Mouse (Mus musculus): Measurements from ENCODE around the gene Rhbdf1.
"Not testable (repeated sequence)": the region's sequence is repeated elsewhere in the genome, so short reads cannot be mapped to it uniquely, and the experiment has no call there.

The Rhbdf1 gene

DNA sequence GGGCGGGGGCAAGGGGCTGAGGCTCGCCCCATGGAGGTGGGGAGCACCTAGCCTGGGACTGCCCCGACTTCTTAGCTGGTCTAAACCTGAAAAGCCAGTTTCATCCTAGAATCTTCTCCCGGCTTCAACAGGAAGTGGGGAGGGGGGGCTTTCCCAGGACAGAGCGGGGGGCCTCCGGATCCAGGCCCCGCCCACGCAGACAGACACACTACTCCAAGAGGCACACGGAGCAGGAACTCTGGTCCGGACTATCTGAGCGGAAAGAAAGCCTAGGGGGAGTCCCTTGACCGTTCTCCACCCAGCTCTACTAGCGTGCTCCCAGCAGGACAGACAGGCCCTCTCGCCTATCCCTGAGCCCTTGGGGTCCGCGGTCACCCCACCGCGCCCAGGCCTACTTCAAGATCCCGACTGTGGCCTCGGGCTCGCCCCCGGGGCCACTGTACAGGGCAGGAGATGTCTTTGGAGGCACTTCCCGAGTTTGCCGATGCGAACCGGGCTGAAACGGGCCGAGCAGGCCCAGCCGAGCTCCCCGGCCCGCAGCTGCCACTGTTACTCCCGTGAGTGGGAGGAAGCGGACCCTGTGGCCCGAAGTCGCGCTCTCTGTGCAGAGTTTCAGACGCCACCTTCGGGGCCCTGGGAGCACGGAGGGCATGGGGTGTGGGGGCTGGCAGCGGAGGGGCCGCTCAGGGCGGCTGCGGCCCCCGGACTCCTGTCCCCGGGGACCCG lies 712 bp downstream of the Rhbdf1 start:
- DNase-seq (ENCODE audit: low spot score in 2 of 2): no peak

DNA sequence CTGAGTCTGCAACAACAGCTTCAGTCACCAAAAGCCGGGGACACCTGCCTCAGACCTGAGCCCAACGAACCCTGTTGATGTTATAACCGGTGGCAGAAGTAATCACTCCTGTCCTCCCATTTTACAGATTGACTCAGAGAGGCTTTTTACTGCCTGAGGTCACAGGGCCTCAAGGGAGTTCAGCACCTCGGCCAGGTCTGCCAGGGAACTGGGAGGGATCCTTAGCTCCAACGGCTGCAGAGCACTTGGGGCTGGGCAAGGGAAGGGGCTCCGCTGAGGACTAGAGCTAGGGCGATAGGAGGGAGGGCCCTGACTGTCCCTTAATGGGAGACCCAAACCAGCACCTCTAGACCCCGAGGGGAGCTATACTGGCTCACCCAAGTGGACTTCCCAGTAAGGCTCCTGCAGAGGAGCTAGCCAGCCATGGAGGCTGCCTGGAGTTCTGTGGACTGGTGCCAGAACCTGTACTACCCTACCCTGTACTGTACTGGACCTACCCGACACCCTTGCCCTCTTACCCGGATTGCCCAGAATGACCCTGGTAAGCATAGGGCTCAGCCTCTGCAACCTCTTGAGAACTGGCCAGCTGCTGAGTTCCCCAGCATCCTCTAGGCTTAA lies 1.4 kb downstream of the Rhbdf1 start:
- no peak for DNase-seq (ENCODE audit: low spot score in 2 of 2)

DNA sequence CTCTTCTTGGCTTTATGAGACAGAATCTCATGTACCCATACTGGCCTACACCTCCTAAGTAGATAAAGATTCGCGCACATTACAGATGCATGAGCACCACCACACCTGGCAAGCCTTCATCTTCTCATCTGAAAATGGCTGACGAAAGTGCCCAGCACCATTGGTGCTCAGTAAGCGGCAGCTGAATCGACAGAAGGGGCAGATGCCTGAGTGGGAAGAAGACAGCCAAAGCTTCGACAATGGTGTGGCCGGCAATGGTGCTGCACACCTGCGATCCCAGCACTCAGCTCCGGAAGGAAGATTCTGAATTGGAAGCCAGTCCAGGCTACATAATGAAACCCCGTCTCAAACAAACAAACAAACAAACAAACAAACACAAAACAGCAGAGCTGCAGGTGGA lies 2.8 kb downstream of the Rhbdf1 start:
- DNase-seq (ENCODE audit: low spot score in 2 of 2): no peak

DNA sequence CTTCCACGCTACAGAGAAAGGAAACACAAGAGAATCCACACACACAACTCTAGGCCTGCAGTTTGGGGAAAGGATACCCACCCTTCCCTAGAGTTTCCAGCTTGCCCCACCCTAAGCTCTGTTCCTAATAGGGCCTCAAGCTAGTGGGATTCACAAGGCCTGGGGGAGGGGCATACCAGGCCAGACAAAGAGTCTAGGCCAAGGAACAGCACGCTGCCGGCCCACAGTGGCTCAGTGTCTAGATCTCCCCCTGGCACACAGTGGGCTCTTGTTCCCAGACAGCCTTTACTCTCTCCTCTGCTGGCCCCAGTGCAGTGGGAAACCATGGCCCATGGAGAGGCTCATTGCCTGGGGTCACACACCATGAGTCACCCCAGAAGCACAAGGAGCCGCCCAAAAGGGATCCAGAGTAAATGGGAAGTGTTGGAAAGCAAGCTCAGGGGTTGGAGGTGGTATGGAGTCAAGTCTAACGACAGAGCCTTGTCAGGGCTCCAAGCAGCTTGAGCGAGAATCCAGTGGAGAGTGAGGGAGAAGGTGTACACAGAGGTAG lies 3.5 kb downstream of the Rhbdf1 start:
- no peak for DNase-seq (ENCODE audit: low spot score in 2 of 2)

DNA sequence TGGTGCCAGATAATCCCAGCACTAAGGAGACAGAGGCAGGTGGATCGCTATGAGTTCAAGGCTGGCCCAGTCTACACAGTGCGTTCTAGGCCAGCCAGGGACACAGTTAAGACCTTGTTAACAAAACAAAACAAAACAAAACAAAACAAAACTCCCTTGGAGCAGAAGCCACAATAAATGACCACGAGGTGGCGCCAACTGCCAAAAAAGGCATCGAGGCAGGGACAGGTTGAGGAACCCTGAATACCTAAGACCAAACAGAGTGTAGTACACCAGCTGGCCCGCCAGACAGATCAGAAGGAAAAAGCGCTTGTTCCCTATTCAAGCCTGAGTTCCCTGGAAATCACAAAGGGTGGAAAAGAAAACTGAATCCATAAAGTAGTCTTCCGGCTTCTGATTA lies 5.2 kb downstream of the Rhbdf1 start:
- no peak for DNase-seq (ENCODE audit: low spot score in 2 of 2)

DNA sequence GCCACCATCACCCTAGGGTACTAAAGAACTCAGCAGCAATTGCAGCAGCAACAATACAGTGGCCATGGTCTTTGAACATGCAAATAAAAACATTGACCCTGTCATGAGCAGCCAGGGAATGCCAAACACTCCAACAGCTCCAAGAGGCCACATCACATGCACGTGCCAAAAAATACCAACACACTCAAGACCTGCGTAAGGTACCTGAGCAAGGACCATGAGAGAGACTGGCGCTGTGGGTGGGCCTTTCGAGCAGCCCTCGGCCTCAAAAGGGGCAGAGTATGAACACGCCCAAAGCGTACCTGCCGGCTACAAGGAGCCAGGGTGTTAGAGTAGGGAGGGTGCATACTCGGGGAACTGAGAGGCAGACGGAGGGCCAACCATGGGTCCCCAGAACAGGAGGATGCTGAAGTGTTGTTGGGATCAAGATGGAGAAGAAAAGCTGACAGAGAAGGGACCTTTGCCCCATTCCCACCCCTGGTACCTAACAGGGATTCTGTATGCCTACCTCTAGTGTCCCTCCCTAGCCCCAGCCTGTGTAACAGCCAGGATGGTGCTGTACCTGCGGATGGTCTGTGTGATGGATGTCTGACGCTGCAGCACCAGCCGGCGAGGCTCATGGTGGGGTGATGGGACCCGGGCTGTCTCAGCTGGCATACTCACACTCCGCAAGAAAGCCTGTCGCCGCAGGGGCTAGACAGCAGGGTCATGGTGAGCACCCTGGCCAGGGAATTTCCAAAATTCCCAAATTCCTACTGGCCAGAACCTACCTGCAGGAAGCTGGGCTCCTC lies 6.5 kb downstream of the Rhbdf1 start:
- DNase-seq (ENCODE audit: low spot score in 2 of 2): no peak

DNA sequence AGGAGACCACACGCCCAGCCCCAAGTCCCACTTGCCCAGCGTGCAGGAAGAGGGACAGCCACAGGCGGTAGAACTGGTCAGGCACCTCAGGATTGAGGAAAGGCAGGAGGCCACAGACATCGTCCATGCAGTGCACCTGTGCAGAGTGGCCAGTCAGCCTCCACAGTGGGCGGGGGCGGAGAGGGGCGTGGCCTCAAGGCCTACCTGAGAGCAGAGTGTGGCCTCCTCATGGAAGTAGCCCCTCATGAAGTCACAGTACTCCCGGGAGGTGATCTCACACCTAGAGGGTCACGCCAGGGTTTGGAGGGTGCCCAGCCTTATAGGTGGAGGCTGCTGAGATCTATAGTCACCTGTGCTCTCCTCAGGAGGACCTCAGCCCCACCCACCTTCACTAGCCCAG lies 11.5 kb downstream of the Rhbdf1 start:
- no peak for DNase-seq (ENCODE audit: low spot score in 2 of 2)

DNA sequence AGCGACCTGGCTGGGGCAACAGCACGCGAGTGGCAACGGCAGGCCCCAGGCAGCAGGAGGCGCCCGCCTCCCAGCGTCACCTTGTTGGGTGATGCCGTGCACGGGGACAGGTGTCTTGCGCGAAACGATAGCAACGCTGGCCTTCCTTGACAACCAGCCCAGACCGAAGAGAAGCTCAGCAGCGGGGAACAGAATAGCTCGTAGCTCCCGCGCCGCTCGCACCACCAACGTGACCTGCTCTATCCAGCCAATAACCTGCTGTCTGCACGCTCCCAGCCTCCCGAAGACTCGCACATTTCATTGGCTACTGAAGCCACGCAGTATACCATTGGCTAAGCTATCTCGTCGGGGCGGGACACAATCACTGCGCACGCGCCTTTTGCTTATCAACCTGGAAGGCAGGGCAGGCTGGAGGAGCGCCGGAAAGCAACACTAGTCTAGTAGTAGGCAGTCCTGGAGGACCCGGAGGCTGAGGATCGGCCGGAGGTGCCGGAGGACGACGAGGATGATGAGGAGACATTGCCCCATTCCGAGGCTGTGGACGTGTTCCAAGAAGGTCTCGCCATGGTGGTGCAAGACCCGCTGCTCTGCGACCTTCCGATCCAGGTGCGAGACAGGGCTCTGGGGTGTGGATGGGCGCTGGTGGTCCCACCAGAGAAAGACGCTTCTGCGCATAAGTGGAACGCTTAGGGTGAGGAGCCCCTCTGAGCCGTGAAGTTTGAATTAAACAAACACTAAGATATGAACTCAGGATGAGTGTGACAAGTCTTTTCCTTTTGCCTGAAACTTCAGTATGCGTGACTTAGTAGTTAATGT lies 16.8 kb downstream of the Rhbdf1 start, which contains the start of gene Snrnp25:
Gene Snrnp25 (plus strand): TSS at position 358 of the 816 bp plus-strand sequence.
- peak; percentile 95 to 97 for DNase-seq (ENCODE audit: low spot score in 2 of 2)

DNA sequence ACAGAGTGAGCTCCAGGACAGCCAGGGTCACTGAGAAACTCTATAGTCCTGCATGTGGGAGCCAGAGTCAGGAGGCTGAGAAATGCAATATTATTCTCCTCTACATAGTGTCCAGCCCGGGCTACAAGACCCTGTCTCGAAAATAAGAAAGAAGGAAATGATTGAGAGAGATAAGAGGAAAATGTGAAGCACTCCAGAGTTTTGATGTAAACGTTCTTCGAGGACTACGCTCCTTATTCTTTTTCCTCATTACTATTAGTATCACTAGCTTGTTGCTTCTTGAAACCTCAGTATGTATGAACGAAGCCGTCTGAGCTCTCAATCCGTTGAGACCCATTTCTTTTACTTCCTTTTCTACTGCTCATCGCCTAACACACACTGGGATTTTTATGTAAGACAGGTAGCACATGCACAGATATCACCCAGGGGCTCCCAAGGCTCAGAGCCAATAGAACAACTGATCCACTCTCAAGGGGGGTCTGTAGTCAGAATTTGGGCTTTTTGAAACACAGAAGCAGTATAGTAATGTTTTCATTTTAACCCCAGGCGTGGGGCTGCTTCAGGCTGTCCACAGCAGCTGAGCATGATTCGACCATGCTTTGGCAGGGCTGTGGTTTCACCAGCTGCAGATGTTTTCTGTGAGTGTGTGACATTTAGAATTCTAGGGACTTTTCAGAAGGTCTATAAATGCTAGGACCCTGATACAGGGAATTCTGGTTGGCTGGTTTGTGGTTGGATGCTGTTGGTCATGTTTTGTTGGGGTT lies 20.0 kb downstream of the Rhbdf1 start:
- DNase-seq (ENCODE audit: low spot score in 2 of 2): no peak

DNA sequence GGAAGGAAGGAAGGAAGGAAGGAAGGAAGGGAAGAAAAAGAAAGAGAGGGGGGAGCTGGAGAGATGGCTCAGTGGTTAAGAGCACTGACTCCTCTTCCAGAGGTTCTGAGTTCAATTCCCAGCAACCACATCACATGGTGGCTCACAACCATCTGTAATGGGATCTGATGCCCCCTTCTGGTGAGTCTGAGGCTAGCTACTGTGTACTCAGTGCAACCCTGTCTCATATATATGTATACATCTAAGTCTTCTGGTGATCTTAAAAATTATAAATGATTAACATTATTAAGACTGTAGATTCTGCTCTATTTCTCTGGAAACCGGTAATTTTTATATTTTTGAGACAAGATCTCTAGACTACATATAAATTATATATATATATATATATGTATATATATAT lies 21.1 kb downstream of the Rhbdf1 start:
- not testable (repeated sequence) for DNase-seq (ENCODE audit: low spot score in 2 of 2)

DNA sequence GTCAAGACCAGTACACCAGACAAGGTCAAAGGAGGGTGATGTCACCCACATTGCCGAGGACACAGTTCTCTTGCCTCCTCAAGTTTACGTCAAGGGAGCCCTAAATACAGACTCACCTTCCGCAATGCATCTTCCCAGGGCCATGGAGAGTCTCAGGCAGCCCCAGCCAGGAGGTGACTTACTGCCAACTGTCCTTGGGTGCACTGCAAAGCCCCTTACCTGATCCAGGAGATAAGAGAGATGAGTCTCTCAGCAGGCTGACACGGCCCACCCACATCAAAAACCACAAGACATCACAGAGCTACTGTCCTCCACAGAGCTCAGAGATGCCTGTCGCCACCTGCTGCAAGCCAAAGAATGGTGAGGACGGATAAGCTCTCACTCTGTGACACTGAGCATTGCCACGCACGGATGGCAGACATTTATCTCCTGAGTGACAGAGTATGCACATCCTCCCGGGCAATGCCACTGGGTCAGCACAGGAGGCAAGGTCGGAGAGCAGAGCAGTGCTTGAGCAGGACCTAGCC lies 22.0 kb downstream of the Rhbdf1 start, which contains the start of gene Il9r:
Gene Il9r (minus strand): TSS at position 205 of the 527 bp plus-strand sequence.
- DNase-seq (ENCODE audit: low spot score in 2 of 2): no peak

DNA sequence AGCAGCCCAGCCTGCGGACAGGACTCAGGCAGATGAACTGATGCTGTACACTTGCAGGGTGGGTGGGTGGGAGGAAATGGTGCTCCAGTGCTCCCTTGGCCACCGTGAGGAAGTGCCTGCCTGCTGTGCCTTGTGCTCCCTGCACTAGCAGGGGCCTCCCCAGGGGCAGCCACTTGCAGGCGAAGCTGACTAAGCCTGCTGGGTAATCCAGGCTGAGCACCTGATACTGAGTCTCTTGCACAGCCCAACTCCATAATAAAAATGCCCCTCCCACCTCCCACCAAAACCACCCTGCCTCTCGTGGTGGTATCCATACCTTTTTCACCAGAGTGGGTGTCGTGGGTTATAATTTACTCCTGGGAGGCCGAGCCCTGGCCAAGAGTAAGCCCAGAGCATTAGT lies 22.9 kb downstream of the Rhbdf1 start:
- no peak for DNase-seq (ENCODE audit: low spot score in 2 of 2)

DNA sequence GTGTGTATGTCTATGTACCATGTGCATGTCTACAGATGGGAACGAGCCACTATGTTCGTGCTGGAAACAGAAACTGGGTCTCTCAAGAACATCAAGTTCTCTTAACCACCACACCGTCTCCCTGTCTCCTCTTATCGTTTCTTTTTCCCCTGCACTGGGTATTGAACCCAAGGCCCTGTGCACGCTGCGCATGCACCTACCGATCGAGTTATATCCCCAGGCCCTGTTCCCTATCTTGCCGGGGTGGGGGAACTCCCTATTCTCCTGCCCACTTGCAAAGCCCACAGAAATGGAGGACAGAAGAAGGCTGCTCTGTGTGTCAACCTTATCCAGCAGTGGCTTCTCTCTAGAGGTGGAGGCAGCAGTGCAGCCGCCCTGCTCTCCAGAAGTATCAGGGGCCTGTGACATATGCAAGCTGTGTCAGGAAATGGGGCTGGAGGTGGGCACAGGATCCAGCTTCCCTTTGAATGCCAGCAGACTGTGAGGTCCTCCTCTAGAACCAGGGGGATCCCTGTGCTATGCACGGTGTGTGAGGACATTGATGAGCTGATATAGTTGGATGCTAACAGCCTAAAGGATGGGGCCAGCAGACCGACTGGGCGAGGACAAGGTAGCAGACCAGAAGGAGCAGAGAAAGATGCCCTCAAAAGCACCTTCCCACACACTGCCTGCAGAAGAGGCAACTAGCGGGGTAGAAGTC lies 23.7 kb downstream of the Rhbdf1 start:
- DNase-seq (ENCODE audit: low spot score in 2 of 2): no peak

DNA sequence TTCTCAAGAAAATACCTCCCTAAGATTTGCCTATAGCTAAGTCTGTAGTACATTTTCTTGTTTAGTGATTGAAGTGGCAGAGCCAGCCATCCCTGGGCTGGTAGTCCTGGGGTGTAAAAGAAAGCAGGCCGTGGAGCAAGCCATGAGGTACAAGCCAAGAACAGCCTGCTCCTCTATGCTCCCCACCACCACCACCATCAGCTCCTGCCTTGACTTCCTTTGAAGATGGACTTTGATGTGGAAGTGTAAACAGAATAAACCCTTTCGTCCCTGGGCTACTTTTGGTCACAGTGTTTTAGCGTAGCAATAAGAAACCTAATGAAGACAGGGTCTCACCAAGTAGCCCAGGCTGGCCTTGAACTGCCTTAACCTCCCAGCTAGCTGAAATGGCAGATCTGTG lies 24.3 kb downstream of the Rhbdf1 start:
- no peak for DNase-seq (ENCODE audit: low spot score in 2 of 2)

DNA sequence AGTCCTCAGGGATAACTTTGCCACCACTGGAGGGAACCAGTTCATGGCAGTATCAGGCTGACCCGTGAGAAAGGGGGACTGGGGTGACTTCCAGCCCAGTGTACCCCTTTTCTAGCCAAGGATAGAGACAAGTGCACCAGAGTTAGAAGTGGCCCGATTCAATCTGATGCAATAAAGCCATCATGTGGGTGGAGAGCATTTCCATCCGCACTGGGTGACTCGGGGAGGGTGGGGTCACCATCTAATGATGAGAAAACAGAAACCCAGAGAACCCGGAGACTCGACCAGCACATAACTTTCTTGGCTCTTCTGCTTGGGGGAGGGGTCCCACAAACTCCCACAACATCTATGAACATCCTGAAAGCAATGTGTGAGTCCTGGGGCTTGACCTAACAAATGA lies 25.4 kb downstream of the Rhbdf1 start:
- DNase-seq (ENCODE audit: low spot score in 2 of 2): no peak

DNA sequence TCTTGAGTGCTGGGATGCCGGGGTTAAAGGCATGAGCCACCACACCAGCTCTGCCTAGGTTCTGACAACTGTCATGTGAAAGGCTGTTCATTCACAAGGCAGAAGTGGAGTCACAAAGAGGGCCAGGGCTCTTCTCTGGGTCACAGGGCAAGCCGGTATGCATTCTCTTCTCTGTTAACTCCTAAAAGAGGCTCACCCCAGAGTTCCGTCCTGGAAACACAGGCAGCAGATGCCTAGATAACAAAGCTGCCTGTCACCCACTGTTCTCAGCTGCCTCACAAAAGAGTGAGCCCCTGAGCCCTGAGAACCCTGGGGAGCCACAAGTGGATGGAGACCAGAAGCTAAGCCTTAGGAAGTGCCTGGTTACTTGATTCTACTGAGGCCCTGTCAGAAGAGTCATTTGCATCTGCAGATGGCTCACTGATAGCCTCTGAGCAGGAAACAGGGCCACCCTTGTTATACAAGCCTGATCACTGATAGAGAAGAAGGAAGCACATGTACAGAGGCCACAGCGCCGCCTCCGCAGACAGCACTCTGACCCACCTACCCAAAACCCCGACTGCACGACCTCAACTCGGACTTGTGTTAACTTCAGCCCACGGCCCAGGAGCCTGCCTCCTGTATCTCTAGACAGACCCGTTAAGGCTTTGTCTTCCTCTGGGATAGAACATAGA lies 26.1 kb downstream of the Rhbdf1 start:
- no peak for DNase-seq (ENCODE audit: low spot score in 2 of 2)

DNA sequence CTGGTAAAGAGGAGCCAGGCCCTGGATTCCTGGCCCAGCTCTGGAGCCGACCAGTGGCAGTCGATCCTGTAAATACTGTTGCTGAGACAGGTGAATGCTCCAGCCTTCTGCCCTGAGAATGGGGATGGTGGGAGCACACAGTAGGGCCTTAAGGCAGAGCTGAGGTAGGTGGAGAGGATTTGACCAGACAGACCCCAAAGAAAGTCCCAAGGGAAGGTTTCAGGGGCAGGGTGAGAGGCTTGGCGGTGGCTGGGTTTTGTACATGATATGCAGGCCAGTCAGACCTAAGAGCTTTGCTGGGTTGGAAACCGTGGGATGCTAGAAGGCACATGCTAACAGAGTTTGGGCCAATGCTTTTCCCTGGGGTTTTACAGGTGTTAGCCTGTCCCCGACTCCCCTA lies 27.5 kb downstream of the Rhbdf1 start:
- no peak for DNase-seq (ENCODE audit: low spot score in 2 of 2)

DNA sequence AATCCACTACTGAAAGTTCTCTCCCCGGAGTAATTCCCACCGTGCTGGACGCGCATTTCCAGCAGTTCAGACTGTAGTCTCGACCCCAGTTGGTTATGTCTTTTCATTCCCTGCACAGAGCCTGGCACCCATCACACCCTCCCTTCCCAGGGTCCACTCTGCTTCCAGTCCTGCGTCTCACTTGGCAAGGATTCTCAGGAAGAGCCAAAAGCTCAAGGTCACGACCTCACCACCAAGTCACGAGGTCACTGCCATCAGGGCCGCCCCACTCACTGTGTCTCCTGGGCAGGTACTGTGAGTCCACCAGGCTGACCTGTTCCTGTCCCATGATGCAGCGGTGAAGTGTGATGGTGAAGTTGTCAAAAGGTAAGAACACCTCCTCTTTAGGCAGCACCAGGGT lies 28.0 kb downstream of the Rhbdf1 start:
- DNase-seq (ENCODE audit: low spot score in 2 of 2): no peak

DNA sequence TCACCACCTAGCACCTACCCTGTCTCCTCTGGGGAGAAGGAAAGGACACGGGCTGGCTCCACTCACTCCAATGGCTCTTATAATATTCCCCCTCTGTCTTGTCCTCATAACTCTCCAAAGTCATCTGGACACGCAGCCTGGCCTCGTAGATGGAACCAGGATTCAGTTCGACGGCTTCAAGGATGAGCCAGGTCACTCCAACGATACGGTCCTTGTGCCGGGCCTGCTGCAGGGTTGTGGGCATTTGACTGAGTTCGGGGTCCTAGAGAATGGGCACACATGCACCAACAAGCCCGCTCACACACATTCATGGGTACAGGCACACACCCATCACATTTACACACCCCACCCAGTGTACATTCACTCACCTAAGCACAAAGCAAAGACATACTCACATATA lies 28.9 kb downstream of the Rhbdf1 start:
- DNase-seq (ENCODE audit: low spot score in 2 of 2): no peak
